Mouse (Mus musculus) T-helper 1 cell (primary cell): ENCODE results near the gene Hcn2.

Source experiments
- in situ Hi-C: fragments of 300-600 bp; cut with MboI, MseI; formaldehyde crosslinking; loops from one replicate; pipeline ENCODE4 v1.15.1; 2025; ENCODE audit warnings: high pct_unique_total_duplicates

Gene Hcn2

DNA sequence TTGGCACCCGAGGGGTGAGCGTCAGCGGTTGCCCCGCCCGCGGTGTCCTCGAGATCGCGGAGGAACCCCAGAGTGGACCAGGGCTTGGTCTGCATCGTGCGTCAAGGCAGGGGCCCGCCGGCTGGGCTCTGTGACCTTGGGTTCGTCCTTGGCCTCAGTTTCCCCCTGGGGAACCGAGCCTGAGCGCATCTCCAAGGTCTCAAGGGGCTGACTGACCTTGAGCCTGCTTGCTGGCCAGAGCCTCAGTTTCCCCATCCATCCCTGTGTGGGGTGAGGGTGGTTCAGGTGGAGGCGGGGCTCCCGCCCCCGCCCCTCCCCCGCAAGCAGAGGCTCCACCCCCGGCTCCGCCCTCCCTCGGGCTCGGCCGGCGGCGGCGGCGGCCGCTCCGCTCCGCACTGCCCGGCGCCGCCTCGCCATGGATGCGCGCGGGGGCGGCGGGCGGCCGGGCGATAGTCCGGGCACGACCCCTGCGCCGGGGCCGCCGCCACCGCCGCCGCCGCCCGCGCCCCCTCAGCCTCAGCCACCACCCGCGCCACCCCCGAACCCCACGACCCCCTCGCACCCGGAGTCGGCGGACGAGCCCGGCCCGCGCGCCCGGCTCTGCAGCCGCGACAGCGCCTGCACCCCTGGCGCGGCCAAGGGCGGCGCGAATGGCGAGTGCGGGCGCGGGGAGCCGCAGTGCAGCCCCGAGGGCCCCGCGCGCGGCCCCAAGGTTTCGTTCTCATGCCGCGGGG lies at the start of gene Hcn2:
TSS of gene Hcn2 (plus strand) at position 381 of the 734 bp plus-strand sequence.
- in situ Hi-C loops: no loop called here

GRCm38 (mm10) chr10:79668076-79668475 lies 48.4 kb upstream of the Hcn2 start:
- in situ Hi-C loops: no loop called here

DNA sequence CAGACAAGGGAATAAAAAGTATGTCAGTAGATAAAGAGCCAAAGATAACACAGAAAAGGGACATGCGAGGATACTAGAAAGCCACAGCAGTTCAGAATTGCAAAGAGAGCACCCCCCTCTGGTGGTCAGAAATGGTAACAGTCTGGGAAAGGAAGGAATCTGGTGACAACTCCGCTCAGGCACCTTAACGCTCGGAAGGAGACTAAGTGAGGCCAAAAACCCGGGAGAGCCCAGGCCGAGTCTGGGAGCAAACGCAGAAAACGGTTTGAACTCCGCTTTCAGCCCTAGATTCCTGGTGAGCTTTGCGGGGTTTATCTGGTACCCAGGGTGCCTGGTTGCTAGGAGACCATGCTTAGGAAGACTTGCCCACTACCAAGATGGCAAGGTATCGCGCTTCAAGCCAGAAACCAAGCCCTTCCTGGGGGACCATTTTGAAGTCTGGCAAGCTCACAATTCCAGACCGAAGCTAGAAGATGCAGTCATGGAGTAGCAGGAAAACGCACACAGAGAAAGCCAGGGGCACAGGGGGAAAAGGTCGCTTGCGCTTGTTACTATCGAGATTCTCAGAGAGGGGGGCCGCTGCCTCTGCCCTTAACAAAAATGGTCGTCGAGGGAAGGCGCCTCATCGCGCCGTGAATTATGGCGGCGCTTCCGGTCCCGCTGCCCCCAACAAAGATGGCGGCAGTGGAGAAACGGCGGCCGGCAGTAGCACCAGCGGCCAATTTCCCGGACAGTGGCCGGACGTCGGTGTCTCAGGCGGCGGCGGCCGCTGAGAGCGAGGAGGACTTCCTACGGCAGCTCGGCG lies 47.5 kb upstream of the Hcn2 start, which contains the start of gene Tpgs1:
TSS of gene Tpgs1 (plus strand) at position 599 of the 805 bp plus-strand sequence.
- in situ Hi-C loops: no loop called here

- in situ Hi-C loops: no loop called here
These were observed 46.8 kb upstream of the Hcn2 start for GRCm38 (mm10) chr10:79669576-79670057.

DNA sequence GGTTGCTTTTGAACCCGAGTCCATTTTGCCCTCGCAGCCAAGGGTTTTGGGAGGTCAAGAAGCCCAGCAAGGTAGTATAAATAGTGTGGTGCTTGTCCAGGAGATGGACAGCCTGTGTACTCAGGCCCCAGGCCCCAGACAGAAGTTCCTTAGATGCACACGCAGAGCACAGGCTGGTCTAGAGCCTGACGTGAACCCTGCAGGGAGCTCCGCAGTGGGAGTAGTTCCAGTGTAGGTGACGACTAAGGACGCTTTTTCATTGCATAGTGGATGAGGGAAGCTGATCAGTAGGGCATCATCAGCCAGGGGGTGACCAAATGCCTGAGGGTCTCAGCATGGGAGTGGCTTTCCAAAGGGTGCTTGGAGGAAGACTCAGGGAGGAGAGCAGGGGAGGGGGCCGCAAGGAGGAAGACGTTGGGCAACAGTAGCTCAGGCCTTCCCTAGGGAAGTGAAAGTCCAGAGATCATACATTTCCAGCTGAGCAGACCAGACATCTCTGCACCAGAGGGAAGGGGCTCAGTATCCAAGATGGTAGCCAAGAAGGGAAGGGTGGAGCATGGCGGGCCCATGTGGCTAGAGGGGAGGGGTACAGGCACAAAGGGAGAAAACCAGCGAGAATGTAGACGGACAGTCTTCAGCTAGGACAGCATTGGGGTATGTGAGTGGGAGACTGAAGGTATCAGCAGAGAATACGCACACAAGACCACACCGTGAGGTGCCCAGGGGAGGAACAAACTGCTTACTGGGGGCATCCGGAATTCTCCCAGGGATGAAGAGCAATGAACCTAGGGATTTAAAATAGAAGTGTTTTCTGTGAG lies 46.2 kb upstream of the Hcn2 start:
- in situ Hi-C loops: no loop called here

- in situ Hi-C loops: no loop called here
These were observed 44.9 kb upstream of the Hcn2 start for GRCm38 (mm10) chr10:79671396-79672087.

DNA sequence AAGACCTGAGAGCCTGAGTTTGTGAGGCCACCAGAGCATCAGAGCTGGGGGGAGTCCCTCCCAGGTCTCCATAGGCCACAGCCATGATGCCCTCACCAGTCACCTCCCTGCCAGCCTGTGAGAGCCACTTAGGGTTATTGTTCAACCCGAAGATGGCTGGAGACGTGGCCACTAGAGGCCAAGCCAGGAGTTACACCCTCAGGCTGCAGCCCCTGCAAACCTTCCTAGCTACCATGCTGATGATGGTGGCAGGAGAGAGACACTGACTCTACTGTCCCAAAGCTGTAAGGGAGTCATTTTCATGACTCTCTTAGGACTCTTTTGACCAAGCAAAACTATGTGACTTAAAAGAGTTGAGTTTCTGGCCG lies 44.4 kb upstream of the Hcn2 start:
- in situ Hi-C loops: no loop called here

- in situ Hi-C loops: no loop called here
These were observed 43.4 kb upstream of the Hcn2 start for GRCm38 (mm10) chr10:79673054-79673453.

DNA sequence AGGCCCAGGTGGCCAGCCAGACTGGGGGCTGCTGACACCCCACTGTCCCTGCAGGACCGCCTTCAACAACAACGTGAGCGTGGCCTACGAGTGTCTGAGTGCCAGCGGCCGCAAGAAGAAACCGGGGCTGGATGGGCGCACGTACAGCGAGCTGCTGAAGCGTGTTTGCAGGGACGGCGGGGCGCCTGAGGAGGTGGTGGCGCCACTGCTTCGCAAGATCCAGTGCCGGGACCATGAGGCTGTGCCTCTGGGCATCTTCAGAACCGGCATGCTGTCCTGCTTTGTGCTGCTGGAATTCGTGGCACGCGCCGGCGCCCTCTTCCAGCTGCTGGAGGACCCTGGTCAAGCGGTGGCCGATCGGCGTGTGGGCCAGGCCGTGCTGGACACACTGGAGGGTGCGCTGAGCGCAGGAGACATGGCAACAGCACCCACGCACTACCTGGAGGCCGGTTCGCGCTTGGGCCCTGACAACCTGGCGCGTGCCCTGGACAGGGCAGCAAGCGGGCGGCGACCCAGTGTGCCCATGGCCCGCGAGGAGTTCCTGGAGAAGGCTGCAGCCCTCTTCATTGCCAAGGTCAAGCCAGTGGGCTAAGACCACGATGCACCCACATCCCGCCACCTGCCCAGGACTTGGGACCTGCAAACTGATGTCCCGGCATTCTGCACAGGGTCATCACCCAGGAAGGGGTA lies 40.9 kb upstream of the Hcn2 start:
- in situ Hi-C loops: no loop called here

GRCm38 (mm10) chr10:79680606-79681495 lies 35.6 kb upstream of the Hcn2 start:
- in situ Hi-C loops: no loop called here

GRCm38 (mm10) chr10:79681591-79682245 lies 34.7 kb upstream of the Hcn2 start, which contains the start of gene Cdc34:
Cdc34 (plus strand) TSS chr10:79682195.
- in situ Hi-C loops: no loop called here

DNA sequence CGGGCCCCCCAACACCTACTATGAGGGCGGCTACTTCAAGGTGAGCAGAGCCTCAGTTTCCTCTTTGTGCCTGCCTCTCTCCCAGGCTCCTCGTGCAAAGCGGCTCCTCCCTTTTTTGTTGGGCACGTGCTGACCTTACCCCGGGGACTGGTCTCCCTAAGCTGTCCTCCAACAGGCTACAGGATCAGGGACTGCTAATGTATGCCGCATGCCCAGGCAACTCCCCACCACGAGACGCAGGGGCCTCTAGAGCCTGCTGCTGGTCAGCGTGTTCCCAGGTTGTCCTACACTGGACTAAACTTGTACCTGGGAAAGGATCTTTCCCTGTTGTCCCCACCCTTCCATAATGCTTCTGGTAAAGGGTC lies 33.9 kb upstream of the Hcn2 start:
- in situ Hi-C loops: no loop called here

GRCm38 (mm10) chr10:79682916-79683582 lies 33.4 kb upstream of the Hcn2 start:
- in situ Hi-C loops: no loop called here

- in situ Hi-C loops: no loop called here
These were observed 32.5 kb upstream of the Hcn2 start for GRCm38 (mm10) chr10:79683726-79684640.

- in situ Hi-C loops: no loop called here
These were observed 31.4 kb upstream of the Hcn2 start for GRCm38 (mm10) chr10:79684770-79685600.

DNA sequence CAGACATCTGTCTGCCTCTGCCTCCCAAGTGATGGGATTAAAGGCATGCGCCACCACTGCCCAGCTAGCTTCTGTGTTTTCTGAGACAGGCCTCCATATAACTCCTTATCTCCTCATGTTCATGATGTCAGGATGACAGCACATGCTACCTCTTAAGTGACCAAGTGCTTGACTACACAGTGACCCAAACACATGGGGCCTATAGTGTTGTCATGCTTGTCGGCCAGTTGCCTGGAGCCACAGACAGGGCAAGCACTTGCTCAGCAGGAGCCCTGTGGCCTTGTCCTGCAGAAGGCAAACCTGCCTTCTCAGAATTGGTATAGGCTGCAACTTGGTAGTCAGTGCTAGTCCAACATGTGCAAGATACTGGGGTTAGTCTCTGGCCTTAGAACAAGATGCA lies 30.2 kb upstream of the Hcn2 start:
- in situ Hi-C loops: no loop called here

DNA sequence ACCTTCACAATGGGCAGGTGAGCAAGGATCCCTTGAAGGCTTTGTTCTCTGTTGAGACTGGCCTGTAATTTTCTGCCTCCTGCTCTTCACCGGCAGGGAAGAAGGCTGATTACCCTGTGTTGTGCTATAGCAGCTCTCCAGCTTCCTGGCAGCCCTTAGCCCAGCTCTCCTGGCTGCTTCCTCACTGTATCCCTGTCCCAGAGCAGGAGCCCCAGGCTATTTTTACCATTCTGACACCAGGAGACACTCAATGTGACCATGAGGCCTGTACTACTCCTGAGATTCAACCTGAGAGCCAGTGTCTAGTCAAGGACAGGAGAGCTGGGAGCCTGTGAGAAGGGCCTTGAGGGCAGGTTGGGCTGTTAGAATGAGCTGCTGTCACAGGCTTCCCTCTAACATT lies 29.7 kb upstream of the Hcn2 start:
- in situ Hi-C loops: no loop called here
